Mouse (Mus musculus) G1E (cell line): ENCODE results near the gene Cep170b. TPM values are rescaled to one million over a fixed set of nuclear protein-coding genes. Genes with fewer than 3 reads are reported as not detected.
A peak's percentile ranks its signal among the peaks of the same experiment; 100 is the strongest.

Experiments
- ATAC-seq: 2 replicates; pipeline ENCODE4 v1.8.0; 2016; ENCODE audit warnings: mild to moderate bottlenecking; ENCODE audit not compliant: insufficient number of reproducible peaks, poor library complexity, low FRiP score, severe bottlenecking; ENCODE audit errors: extremely low read depth
- DNase-seq: peaks from one replicate; pipeline ENCODE4 v3.0.0; 2012; ENCODE audit warnings: low spot score
- H3K27me3 ChIP-seq: 2 replicates; pipeline ENCODE4 v1.6.1; 2012; ENCODE audit warnings: mild to moderate bottlenecking, low read length, inconsistent platforms; ENCODE audit not compliant: insufficient read depth
- H3K36me3 ChIP-seq: replicated peaks from 2 replicates; pipeline ENCODE3; 2012; ENCODE audit warnings: mild to moderate bottlenecking, inconsistent platforms
- H3K4me1 ChIP-seq: 2 replicates; pipeline ENCODE4 v1.6.1; 2012; ENCODE audit warnings: low read depth, low read length, inconsistent platforms, mixed read lengths; ENCODE audit not compliant: insufficient read depth
- H3K4me3 ChIP-seq: 2 replicates; pipeline ENCODE4 v1.5.1; 2012; ENCODE audit warnings: low read depth, mild to moderate bottlenecking, inconsistent platforms, low read length, moderate library complexity, mixed read lengths
- H3K9me3 ChIP-seq: replicated peaks from 2 replicates; pipeline ENCODE4 v1.6.1; 2012; ENCODE audit warnings: inconsistent platforms
- CTCF ChIP-seq: IDR thresholded peaks from 2 replicates; pipeline ENCODE4 v1.5.1; 2012; ENCODE audit warnings: low read depth, low read length, inconsistent platforms, mixed read lengths
- GATA1 ChIP-seq: IDR thresholded peaks from 2 replicates; pipeline ENCODE4 v1.6.1; 2012; ENCODE audit warnings: borderline replicate concordance, low read length, inconsistent platforms, mixed read lengths
- GATA2 ChIP-seq: IDR thresholded peaks from 2 replicates; pipeline ENCODE4 v1.6.1; 2012; ENCODE audit warnings: low read depth, low read length, inconsistent platforms, borderline replicate concordance
- POLR2AphosphoS5 ChIP-seq: IDR thresholded peaks from 2 replicates; pipeline ENCODE4 v1.6.1; 2012; ENCODE audit warnings: low read depth, low read length, inconsistent platforms; ENCODE audit not compliant: insufficient replicate concordance
- TAL1 ChIP-seq: conservative IDR thresholded peaks from 2 replicates; pipeline ENCODE4 v1.6.1; 2012; ENCODE audit warnings: low read depth, low read length, inconsistent platforms, mixed read lengths
- polyA plus RNA-seq: library from polyadenylated mRNA; stranded (reverse); fragments of >175 nt; gene quantifications from 2 replicates; pipeline ENCODE4 v1.2.3, GENCODE M21; 2012
- total RNA-seq, 2 experiments: library from RNA; stranded (forward) in 1 of 2; stranded (reverse) in 1 of 2; fragments of 200-1000 nt in 1 of 2; fragments of >200 nt in 1 of 2; fragmentation: Nextera tagmentation in 1 of 2; gene quantifications; 2 replicates each; pipeline ENCODE4 v1.2.3; 2014 to 2017

Gene Cep170b
- total and polyA plus RNA-seq, 3 experiments: 0.87 TPM; not detected in 2

- Histone ChIP-seq H3K4me1 (peaks cover 74% of the 10 kb centered on the region), H3K27me3 (peaks cover 38% of the 10 kb centered on the region), H3K36me3 (peaks cover 23% of the 10 kb centered on the region), H3K9me3 (peaks cover 7% of the 10 kb centered on the region), H3K4me3 (peak overlapping the region; percentile 80)
- TF ChIP-seq TAL1 (no peak), GATA2 (no peak), CTCF (peak; percentile 86), POLR2AphosphoS5 (no peak), GATA1 (no peak)
- peak; percentile 56 for ATAC-seq
- DNase-seq: peak; percentile 94
Observed at GRCm38 (mm10) chr12:112675245-112676035, 44.8 kb upstream of the Cep170b start.

- H3K9me3 ChIP-seq: peaks cover 7% of the 10 kb centered on the region
- TF ChIP-seq POLR2AphosphoS5 (no peak), GATA2 (no peak), TAL1 (no peak), CTCF (no peak), GATA1 (no peak)
- DNase-seq: no peak
- ATAC-seq: no peak
- H3K36me3 ChIP-seq: peaks cover 6% of the 10 kb centered on the region
- no peak overlapping the region for H3K4me3 ChIP-seq
- peaks cover 55% of the 10 kb centered on the region for H3K27me3 ChIP-seq
- H3K4me1 ChIP-seq: peaks cover 66% of the 10 kb centered on the region
Observed at GRCm38 (mm10) chr12:112677076-112677475, 43.2 kb upstream of the Cep170b start.

- no peaks in the 10 kb centered on the region for H3K36me3 ChIP-seq
- no peak for TF ChIP-seq GATA1
- no peak for TF ChIP-seq TAL1
- no peak for TF ChIP-seq CTCF
- no peak for TF ChIP-seq POLR2AphosphoS5
- ATAC-seq (no peak), DNase-seq (no peak)
- H3K27me3 ChIP-seq: peaks cover 63% of the 10 kb centered on the region
- peaks cover 61% of the 10 kb centered on the region for H3K4me1 ChIP-seq
- peak overlapping the region; percentile 71 for H3K4me3 ChIP-seq
- H3K9me3 ChIP-seq: peaks cover 7% of the 10 kb centered on the region
Observed at GRCm38 (mm10) chr12:112677943-112678554, 42.2 kb upstream of the Cep170b start.

DNA sequence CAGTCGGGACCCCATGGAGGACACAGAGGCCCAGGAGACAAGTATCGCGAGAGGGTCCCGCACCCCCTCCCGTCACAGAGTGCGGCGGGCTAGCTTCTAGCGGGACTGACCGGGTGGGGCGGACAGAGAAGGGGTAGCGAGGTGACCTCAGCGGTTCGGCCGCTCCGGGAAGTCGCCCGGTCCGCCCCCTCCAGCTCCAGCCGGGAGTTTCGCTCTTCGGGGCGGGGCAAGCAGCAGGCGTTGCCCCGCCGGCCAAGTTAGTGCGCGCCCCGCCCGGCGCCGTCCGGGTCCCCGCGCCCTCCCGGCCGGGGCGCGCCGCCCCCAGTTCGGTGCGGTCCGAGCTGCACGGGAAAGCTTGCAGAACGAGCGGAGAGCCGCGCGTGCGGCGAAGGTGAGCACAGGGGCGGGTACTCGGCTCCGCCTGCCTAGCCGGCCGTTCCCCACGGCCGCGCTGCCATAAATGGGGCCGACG, 41.7 kb upstream of the Cep170b start, which contains the start of gene Zbtb42:
Gene Zbtb42, plus strand, starts transcription at position 274 of the 472 bp plus-strand sequence.
- TF ChIP-seq GATA2 (no peak), POLR2AphosphoS5 (no peak), TAL1 (no peak), GATA1 (no peak), CTCF (no peak)
- no peak for DNase-seq
- H3K4me1 ChIP-seq: peaks cover 59% of the 10 kb centered on the region
- H3K4me3 ChIP-seq: peak within 1 kb of the TSS; percentile 71
- H3K27me3 ChIP-seq: peaks cover 69% of the 10 kb centered on the region
- no peaks in the 10 kb centered on the region for H3K36me3 ChIP-seq
- no peak for ATAC-seq
- H3K9me3 ChIP-seq: peaks cover 7% of the 10 kb centered on the region

DNA sequence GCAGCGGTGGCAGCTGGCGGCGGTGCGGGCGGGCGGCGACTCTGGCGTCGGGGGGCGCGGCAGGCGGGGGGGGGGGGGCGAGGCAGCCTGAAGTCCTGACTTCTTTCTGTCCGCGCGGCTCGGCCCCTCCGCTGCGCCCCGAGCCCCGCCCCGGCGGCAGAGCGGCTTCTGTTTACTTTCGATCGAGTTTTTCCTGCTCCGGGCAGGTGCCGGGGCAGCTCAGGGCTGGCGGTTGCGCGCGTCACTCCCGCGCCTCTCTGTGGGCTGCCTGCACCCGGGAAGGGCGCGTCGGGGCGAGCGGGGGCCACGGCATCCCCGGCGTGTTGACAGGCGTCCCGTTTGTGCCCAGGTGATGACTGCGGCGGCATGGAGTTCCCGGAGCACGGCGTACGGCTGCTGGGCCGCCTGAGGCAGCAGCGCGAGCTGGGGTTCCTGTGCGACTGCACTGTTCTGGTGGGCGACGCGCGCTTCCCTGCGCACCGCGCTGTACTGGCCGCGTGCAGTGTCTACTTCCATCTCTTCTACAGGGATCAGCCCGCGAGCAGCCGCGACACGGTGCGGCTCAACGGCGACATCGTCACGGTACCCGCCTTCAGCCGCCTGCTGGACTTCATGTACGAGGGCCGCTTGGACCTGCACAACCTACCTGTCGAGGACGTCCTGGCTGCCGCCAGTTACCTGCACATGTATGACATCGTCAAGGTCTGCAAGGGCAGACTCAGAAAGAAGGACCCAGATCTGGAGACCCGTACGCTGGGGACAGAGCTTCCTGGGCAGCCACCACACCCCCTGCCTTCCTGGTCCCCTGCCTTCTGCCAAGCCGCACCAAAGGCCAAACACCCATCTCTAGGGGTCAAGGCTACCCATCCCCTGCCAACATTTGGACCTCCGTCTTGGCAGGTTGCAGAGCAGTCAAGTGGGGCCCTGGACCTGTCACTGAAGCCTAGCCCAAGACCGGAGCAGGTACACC, 40.9 kb upstream of the Cep170b start:
- Histone ChIP-seq H3K9me3 (peaks cover 7% of the 10 kb centered on the region), H3K36me3 (no peaks in the 10 kb centered on the region), H3K4me3 (peak overlapping the region; percentile 71), H3K27me3 (peaks cover 76% of the 10 kb centered on the region), H3K4me1 (peaks cover 58% of the 10 kb centered on the region)
- TF ChIP-seq CTCF: no peak
- no peak for TF ChIP-seq TAL1
- TF ChIP-seq GATA1: no peak
- no peak for TF ChIP-seq POLR2AphosphoS5
- no peak for TF ChIP-seq GATA2
- ATAC-seq: no peak
- no peak for DNase-seq
